Mouse (Mus musculus) right cerebral cortex, postnatal 14 days (tissue): Measurements from ENCODE around the gene Thegl.
A peak's percentile ranks its signal among the peaks of the same experiment; 100 is the strongest.
"Not testable (repeated sequence)": the region's sequence is repeated elsewhere in the genome, so short reads cannot be mapped to it uniquely, and the experiment has no call there.

Experiments used
- DNase-seq: peaks from one replicate; pipeline ENCODE4 v3.0.0; 2022

Thegl gene

GRCm38 (mm10) chr5:77015544-77016482 is at the start of gene Thegl:
Gene Thegl (plus strand): TSS chr5:77016023.
- peak; percentile 72 for DNase-seq

GRCm38 (mm10) chr5:76969250-76969649 is 46.6 kb upstream of the Thegl start:
- DNase-seq, result no peak

GRCm38 (mm10) chr5:76971115-76971514 is 44.7 kb upstream of the Thegl start:
- not testable (repeated sequence) for DNase-seq

DNA sequence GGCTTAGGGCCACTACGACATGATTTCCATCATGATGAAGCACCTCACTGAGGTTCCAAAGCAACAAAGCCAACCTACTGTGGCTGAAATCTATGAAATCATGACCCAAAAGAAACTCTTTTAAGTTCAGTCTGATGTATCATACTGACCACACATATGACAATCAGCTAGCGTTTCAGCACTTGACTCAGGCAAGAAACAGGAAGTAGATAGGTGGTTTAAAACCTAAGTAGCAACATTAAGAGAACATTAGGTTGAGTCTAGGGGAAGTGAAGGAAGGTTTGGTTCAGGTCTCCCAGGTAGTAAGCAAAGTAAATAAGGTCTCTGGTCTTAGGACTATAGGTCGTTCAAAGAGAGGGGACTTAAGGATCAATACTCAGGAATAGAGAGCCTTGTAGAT is 42.3 kb upstream of the Thegl start:
- DNase-seq, result no peak

DNA sequence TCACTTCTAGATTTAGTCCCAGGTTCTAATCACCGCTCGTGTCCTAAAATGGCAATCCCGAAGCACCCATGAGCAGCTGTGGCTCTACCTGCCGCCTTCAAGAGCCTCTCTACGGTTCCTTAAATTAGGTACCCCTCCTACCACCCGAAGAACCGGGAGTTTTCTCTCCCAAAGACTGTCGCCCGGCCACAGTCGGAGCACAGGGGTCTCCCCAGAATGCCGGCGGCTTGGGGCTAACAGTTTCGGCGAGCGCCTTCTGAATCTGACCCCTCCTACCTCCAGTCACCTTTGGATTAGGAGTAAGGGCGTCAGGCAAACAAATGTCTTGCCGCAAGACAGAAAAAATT is 41.6 kb upstream of the Thegl start:
- no peak for DNase-seq

- DNase-seq, result peak; percentile 91
These were observed 41.1 kb upstream of the Thegl start, which contains the start of gene Srp72 for GRCm38 (mm10) chr5:76974554-76975285. Gene Srp72 (plus strand): TSS chr5:76974683.

DNA sequence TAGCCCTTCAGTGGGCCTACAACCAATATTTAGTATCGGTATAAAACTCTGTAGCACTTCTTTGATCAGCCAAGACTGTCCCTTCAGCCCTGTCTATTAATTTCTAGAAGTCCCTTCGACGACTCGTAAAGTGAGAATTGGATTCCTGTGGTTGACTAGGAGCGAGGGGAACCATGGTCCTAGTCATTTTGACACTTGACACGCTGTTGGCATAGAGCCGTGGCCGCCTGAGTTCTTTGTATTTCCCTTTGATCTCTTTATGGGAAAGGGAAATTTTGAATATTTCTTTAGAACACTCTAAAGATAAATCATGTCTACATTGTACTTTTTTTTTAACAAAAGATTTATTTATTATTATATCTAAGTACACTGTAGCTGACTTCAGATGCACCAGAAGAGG is 40.1 kb upstream of the Thegl start:
- DNase-seq, result no peak

- no peak for DNase-seq
These were observed 31.8 kb upstream of the Thegl start for GRCm38 (mm10) chr5:76984015-76984414.

DNA sequence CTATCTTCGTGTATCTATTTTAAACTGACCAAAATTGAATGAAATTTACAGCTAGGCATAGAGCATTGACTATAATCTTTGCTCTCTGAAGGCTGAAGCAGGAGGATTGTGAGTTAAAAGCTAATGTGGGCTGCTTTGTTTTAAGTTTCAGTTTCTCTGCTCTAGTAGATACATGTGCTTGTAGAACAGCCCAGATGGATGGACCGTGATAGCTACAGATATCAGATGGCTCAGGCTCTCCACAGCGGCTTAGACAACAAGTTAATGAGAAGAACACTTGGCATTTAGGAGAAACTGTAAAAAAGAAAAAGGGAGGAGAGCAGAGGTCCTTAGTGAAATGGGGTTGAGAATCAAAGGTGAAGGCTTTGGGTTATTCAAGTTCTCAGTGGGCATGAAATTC is 25.0 kb upstream of the Thegl start:
- no peak for DNase-seq

DNA sequence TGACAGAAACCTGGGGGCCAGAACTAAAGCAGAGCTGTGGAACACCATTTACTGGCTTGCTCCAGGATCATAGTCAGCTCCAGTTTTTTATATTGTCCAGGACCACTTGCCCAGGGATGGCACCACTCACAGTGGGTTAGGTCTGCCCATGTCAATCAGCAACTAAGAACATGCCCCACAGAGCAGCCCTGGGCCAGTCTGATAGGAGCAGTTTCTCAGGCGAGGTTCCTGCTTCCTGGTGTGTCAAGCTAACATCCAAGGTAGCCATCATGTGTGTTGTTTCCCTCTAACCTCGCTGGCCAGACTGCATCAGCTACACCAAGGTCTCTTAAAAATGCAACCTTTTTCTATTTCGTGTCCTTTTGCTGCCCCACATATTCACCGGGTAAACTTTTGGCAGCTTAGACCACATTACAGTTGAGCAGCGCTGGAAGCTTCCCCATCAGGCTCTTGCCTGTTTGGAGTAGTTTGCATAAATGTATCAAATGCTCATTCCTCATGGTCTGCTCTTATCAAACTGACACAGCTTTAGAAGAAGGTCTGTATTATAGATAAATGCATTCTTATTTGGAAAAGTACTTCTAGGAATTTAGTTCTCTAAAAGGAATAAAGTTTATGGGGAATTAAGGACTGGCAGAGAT is 22.5 kb upstream of the Thegl start:
- DNase-seq, result no peak

DNA sequence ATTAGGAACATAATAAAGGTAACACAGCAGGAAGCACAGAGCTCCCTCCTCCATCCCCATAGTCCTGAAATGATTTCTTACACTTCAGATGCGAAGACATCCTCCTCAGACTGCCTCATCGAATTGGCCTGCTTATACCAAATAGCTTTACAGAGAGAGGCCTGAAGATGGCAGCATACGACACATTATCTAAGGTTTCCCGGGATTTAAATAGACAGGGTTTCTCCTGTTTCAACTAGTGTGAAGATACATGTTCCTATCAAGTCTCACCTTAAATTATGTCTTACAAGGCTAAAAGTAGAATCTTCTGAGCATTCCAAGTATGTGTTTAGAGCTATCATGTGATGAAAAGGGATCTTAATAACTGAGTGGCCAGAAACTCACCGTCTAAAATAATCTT is 17.4 kb upstream of the Thegl start:
- DNase-seq, result no peak

DNA sequence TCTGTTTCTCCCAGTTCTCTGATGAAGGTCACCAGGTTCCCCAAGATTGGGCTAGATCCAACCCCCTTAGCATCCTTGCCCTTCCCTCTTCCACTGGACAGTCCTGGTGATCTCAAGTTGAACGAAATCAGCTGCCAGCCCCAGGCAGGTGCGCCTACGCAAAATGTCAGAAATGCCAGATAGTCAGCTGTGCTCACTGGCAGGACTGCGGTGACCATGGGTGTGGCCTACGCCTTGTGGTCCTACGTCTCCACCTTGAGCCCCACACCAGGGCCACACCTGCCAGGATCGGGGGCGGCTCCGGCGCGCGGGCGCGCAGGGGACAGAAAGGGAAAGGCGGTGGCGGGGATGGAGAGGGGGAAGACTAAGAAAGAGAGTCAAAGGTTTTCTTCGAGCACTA is 14.6 kb upstream of the Thegl start:
- no peak for DNase-seq

DNA sequence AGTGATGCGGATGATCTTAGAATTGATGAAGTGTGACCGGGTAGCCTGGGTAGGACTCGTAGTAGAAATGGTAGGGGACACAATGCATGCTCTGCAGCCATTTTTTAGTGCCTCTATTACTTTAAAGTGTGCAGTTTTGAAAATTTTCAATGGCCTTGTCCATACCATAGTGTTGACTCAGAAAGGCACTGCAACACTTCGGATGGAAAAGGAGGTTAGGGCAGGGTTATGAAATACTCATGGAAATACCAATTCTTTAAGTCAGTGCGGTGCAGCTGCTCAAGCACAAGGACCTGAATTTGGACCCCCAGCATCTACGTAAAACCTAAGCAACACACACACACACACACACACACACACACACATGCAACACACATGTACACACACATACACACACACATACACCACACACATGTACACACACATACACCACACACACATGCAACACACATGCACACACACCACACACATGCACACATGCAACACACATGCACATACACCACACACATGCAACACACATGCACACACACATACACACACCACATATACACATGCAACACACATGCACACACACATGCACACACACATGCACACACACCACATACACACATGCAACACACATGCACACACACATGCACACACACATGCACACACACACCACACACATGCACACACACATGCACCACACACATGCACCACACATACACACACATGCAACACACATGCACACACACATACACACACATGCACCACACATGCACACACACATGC is 11.6 kb upstream of the Thegl start, which contains the start of gene Arl9:
TSS of gene Arl9 (plus strand) at position 5 of the 771 bp plus-strand sequence.
- DNase-seq, result no peak

DNA sequence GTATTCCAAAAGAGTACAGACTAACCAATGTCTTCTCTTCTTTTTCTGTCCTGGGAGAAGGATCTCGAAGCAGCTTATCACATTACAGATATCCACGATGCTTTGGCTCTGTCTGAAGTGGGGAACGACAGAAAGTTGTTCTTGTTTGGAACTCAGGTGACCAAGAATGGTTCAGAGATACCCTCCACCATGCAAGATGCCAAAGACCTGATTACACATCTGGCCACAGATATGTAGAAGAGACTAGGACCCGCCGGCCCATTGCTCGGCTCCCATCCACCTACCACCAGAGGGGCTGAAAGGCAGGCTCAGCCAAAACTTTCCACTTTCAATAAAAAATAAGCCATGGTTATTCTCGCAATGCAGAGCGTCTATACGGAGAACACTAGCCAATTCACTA is 5.5 kb upstream of the Thegl start:
- DNase-seq, result no peak

DNA sequence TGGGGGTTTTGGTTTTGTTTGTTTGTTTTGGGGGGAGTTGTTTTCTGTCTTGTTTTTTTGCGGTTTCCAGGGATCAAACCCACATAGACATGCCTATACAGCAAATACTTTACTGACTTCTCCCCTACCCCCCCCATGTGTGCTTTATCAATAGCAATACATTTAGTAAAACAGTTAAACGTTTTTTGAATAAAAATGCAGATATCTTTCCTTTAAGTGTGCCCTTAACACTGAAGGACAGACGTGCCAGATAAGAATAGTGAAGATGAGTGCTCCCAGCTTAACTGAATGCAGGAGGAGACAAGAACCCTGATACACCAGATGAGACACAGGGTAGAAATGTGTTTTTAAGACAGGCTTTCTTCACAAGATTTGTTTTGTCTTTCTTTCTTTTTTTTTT is 4.7 kb upstream of the Thegl start:
- DNase-seq, result no peak

GRCm38 (mm10) chr5:77013171-77013570 is 2.7 kb upstream of the Thegl start:
- DNase-seq, result no peak

- no peak for DNase-seq
These were observed 12.2 kb downstream of the Thegl start for GRCm38 (mm10) chr5:77028034-77028433.

DNA sequence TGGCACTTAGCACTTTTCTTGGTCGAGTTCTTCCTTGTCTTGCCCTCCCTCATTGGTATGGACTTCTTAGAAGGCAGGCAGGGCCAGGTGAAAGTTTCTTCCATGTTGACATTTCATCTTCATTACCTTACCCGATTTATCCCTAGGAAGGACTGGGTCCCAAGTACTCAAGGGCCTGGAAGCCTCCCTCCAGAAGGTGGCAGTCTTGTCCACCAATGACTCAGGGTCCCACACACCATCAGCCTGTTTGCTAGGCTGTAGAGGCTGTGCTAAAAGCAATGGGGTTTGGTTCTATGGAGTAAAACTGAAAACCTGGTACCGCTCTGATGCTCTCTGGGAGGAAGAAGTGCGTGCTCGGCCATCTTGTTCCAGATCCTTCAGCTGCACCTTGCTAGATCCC is 13.9 kb downstream of the Thegl start:
- no peak for DNase-seq

DNA sequence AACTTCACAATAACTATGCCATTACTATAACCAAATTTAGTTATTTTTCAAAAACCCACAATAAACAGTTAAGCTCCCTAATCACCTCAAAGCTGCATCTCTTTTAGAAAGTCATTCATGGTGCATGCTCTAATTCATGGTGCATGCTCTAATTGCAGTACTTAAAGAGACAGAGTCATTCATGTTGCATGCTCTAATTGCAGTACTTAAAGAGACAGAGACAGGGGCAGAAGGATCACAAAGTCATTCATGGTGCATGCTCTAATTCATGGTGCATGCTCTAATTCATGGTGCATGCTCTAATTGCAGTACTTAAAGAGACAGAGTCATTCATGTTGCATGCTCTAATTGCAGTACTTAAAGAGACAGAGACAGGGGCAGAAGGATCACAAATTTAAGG is 19.3 kb downstream of the Thegl start:
- DNase-seq, result not testable (repeated sequence)

DNA sequence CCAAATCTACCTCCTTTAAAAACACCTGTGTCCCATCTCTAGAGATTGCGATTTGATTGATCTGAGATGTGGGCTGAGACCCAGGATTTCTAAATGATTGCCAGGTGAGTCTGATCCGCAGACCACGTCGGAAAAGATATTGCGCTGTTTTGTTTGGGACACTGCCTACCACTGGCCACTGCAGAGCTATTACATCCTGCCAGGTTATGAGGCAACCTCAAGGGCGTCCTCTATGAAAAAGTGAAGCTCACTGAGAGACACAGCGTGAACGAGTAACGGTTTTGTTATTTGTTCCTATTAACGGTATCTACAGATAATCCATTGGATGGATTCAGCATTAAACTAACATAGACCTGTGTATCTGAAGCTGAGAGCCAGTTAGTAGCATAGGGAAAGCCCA is 22.6 kb downstream of the Thegl start:
- no peak for DNase-seq

GRCm38 (mm10) chr5:77039391-77039790 is 23.6 kb downstream of the Thegl start:
- no peak for DNase-seq

DNA sequence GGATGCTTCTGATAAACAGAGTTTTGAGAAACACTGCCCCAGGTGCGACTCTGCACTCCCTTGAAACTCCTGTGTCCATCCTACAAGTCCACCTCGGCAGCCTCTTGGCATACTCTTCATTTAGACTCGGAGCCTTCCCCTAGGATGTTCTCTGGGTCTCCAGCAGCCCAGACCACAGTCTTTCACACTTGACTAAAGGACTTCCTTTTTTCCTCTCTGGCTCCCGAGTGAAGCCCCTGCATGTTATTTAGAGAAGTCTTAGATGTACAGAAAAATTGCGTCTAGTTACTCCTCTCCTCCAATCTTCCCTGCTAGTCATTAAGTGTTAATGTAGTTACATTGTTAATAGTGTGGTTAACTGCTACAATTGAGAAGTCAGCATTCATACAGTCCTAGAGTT is 28.5 kb downstream of the Thegl start:
- no peak for DNase-seq

- DNase-seq, result no peak
These were observed 36.8 kb downstream of the Thegl start for GRCm38 (mm10) chr5:77052616-77053015.
